Mouse (Mus musculus) lung, postnatal 36 days (tissue): ENCODE measurements around the gene Ism1.

ENCODE experiments used
- DNase-seq: peaks from one replicate; pipeline ENCODE4 v3.0.0; 2022; ENCODE audit warnings: mixed read lengths

Gene Ism1

DNA sequence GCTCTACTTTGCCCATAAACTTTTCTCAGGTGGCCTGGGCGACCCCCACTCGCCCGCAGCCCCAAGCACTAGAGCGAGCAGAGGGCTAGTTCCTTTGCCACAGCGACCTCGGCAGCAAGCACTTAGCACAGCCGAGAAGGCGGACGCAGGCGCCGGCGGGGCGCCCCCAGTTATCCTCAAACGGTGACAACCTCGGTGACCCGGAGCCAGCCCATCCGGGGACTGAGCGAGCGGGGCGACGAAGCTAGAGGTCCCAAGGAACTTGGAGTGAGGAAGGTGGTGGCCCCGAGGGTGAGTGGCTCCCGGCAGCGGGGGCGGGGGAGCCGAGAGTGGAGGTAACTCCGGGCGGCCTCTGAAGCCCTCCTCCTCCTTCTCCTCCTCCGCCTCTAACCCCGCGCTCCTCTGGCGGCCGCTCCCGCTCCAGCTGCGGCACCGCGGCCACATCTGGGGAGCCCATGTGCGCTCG is at the start of gene Ism1:
Ism1 (plus strand) TSS at position 370 of the 466 bp plus-strand sequence.
- DNase-seq: peak; percentile 15

DNA sequence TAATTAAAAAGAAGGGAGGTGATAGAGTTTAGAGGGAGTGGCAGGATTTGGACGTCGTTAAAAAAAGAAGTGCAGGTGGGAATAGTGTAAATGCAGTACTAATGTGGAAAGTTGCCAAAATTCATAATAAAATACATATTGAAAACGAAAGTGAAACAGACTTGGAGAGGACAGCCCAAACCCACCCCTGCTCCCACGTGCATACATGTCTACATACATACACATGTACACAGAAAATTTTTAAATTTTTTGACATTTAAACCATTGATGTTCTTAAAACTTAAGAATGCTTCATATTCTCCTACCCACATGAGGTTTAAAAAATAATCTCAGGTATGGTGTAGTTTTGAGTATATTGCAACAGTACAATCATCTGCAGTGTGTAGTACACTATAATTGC is 49.2 kb upstream of the Ism1 start:
- no peak for DNase-seq

DNA sequence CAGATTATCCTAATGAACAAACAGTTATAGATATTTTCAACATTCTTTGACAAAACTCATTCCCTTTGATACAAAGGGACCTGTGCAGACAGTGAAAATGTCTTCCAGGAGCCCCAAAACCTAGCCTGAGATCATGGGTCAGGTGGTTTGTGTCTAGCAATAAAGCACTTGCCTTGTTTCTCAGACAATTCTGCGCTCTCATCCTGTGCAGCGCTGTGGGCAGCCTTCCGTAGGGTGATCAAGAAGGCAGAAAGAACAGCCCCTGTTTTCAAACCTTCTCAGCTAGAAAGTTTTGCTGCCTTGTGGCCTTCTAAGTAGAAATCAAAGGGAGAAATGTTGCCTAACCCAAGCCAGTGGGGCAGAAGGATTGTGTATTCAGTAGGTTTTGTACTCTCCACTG is 48.3 kb upstream of the Ism1 start:
- DNase-seq: no peak

DNA sequence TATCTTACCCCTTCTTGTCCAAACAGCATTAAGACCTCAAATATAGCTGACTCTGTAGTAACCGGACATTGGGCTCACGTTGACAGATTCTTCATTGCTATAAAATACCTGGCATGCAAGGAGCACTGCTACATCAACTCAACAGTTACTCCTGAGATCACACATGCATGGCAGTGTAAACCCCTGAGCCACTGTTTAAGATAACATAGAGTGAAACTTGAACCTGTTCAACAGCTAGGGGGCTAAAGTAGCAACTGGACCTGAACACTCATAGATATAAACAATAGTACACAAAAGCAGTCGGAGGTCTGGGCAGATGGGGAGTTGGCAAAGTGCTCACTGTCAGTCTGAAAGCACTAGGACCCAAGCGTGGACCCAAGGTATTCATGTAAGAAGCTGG is 43.5 kb upstream of the Ism1 start:
- no peak for DNase-seq

DNA sequence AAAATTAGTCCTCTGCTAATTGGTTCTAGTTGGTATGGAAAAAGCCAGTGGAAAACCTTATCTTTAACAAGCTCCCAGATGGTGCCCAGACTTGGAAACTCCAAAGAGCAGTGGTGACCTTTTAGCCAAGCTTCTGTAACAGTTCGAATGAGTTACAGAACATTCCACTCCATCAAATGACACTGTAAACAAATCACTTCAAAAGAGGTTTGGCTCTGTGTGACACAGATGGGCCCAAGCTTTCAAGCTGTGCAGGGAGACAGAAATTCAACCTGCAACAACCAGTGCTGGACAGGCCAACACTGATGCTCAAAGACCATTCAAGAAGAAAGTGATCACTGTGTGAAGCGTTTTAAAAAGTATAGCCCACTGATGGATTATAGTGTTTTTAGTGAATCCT is 40.1 kb upstream of the Ism1 start:
- peak; percentile 30 for DNase-seq

DNA sequence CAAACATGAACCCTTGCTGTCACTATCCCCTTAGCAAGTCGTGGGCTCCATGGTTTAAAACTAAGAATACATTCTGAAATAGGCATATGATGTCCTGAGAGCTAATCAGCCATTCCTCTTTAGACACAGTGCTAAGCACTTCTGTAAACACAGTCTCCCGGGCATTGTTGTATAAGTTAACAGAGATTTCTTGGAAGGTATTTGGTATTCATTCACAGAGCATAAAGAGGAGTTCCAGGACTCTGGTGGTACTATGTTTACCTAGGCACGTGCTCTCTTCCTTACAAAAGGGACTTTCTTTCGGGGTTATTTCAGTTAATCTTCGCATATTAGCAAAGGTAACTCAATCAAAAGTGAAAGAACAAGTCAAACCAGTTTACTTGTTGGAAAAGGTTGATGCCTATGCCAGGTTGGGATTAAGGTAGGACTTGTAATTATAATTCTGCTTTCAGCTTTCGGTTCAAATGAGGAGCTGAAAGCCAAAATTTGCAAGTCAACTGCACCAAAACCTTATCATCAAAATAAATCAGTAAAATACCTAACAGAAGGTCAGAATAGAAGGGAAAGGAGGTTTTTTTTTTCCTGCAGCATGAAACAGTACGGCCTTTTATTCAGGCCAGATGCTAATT is 36.1 kb upstream of the Ism1 start:
- DNase-seq: no peak

DNA sequence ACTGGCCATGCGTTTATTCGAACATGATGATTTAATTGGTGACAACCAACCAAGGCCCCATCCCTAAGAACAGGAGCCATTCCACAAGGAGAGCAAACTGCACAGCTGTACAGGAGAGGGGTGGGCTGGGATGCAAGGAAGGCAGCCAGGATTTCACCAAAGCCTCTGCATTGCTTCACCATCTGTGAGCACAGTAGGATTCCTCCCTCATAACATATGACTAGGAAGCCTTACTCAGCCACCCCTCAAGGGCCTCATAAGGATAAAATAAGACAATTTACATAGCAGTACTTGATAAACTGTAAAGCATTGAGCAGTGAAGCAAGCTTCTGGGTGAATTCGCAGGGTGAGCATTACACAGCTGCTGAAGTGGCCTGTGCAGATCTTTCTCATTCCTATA is 28.5 kb upstream of the Ism1 start:
- no peak for DNase-seq

DNA sequence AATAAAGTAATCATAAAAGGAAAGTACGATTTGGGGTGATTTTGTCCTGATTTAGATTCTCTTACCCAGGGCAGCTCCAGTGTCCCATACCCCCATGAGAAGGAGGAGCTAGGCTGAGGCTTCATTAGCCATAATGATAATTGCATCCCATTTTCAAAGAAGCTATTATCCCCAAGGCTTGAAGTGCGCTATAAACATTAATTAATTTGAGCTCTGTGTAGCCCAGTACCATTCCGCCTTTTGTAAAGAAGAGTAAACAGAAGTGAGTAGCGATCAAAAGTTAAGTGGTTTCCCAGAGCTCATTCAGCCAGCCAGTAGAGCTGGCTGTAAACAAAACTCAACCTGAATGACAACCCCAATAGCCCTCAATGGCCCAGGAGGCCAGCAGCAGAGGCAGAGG is 21.2 kb upstream of the Ism1 start:
- peak; percentile 11 for DNase-seq

DNA sequence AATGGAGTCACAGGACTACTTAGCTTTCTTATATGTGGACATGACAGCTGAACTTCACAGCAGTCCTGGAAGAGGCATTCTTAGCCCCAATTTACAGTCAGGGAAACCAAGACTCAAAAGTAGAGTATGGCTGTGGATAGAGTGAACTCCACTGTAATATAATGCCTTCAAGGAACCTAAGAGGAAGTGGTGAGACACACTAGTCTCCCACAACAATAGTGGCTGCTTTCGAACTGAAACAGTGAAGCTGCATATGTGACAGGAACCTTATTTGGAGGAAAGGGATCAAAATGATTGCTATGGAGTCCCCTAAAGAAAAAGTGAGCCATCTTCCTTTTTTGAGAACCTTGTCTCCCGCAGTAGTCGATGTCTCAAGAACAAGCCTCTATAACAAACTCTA is 6.1 kb upstream of the Ism1 start:
- no peak for DNase-seq

DNA sequence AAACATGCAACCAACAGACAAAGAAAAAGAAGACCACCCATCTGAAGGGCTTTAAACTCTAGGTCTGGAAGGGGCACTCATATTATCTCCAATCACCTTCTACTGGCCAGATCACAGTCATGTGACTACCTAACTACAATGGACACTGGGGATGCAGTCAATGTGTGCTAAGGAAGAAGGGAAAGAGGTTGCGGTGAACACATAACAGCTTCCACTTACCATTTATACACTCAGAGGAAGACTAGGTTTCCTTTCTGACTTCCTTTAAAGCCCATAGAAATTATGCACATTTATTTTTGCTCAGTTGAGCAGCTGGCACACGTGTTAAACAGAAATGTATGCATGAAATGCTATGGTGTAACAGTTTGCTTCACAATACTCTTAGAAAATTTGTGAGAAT is 5.6 kb upstream of the Ism1 start:
- DNase-seq: no peak

DNA sequence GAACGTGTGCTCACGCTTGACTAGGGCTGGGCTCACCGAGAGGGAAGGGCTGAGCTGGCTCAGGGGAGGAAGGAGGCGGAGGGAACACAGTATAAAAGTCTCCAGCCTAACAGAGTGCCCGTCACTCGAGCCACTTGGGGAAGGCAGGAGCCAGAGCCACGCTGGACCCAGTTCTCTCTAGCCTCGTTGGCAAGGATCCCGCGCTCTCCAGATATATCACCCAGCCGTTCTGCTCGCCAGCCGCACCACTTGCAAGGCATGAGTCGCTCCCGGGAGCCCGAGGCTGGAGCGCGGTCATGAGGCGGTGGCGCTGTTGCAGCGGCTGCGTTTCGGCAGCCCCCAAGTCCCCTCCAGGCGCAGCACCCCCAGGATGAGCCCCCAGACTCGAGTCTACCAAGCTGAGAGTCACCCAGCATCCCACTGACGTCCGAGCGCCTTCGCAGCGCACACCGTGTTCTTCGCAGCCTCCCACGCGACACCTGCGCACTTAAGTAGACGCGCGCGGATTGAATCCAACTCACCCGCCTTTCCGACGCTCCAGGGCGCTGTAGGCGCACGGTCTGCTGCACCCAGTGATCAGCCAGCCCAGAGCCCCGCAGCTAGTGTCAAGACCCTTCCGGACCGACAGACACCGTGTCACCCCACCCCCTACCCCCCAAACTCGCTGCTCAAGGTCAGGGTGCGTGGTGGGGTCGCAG is 764 bp upstream of the Ism1 start:
- peak; percentile 83 for DNase-seq

DNA sequence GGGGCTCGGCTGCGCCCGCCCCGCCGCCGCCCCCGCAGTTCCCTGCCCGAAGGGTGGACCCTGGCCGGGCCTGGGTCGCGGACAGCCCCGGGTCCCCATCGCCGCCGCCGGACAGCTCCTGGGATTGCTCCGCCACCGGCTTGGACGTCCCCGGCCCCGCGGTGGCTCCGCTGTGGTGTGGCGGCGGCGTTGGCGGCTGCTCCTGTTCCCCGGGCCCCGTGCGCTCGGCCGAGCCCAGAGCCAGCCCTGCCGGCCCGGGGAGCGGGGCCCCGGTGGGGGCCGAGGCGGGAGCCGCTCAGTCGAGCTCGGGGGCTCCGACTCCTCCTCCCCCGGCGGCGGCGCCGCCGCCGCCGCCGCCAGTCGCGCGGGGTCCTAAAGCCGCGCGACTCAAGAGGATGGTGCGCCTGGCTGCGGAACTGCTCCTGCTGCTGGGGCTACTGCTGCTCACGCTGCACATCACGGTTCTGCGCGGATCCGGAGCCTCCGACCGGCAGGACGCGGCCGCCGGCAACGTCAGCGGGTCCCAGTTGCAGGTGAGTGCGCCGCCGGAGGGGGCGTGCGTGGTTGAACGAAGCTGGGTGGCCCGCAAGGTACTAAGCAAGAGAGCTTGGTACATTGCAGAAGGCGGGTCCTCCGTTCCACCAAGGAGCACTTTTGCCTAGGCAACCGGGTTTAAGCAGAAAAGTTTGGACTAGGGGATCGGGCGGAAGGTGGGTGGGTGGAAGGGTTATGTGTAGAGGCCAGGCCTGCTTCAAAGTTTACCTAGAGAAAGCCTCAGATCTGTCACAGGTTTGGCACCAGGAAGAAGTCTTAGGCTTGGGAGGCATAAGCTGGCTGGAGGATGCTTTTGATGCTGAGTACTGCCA is 530 bp downstream of the Ism1 start:
- DNase-seq: peak; percentile 35

DNA sequence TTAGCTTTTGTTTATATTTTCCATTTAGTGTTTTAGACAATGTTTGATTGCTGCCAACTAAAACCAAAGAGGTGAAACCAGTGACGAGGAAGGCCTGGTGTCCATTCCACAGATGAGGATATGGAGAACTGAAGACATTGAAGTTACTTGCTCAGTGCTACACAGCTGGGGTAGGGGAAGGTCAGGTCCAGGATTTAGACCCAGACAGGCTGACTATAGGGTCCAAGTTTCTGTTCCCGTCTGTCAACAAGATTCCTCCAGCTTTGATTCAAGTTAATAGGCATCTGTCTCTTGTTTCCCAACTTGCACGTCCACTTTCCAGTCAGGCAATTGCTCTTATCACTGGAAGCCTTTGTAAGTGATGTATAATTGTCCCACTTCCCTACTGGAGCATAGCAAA is 4.6 kb downstream of the Ism1 start:
- DNase-seq: no peak

DNA sequence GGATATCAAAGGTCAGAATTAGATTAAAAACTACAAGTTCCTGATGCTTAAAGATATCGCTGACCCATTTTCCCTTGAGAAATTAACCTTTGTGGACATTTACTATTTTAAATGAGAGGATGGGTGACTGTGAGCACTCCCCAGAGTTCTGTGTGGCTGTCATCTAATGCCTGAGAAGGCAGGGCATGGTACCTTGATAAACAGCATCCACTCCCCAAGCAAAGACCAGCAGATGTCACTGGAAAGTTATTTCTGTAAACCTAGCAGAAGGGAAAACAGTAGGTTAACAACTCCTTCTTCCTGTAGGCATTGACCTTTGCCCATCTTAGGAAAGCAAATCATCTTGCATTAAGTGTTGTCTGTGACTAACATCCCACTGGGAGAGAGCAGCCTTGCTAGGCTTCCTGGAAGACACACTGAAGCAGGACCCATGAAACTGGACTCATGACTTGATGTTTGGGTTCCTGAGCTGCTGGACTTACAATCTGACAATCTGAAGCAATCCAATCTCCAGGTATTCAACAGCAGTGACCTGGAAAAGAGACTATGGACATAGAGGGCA is 11.5 kb downstream of the Ism1 start:
- DNase-seq: no peak

DNA sequence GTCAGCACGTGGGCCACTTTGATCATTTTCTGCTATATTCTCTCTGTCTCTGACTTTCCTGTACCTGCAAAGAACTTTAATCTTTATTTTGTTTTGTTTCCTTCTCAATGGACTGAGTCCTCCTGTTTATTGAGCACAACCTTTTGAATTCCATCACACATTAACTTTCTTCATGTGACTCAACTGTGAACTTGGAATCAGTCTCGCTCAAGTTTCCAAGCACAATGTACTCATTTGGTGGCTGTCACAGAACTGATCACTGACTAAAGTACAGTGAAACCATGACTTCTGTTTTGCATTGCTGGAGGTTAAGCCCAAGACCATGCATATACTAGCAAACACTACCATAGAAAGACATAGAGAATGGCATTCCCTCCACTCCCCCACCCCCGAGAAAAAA is 15.5 kb downstream of the Ism1 start:
- no peak for DNase-seq

DNA sequence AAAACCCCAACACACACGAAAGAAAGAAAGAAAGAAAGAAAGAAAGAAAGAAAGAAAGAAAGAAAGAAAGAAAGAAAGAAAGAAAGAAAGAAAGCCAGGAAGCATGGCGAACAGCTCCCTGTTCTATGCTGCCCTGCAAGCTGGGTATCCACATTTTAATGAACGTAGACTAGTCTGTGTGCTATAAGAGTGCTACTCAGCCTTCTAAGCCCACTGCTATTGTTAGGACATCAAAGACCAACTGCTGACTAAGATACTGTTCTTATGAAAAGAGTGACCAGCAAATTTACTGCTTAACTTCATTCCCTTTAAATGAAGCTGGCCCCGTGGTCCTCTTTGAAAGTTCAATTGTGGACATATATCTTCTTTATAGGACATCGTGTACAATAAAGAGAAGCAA is 16.7 kb downstream of the Ism1 start:
- DNase-seq: no peak

DNA sequence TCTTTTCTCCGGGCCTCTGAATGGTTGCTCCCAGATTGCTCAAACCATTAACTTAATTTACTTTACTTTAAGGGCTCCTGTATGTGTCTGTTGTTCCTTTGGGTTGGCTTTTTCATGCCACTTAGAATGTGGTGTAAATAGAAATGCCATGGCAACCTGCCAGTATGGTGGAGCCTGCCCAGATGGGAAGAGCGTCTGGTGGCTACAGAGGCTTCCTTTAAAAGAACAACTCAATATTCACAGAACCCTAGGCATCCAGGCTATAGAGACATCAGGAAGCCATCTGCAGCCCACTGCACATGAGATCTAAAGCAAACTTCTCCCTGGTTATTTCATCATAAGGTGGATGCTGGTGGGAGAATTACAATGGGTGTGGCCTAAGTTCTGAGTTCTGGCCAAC is 18.6 kb downstream of the Ism1 start:
- DNase-seq: no peak

DNA sequence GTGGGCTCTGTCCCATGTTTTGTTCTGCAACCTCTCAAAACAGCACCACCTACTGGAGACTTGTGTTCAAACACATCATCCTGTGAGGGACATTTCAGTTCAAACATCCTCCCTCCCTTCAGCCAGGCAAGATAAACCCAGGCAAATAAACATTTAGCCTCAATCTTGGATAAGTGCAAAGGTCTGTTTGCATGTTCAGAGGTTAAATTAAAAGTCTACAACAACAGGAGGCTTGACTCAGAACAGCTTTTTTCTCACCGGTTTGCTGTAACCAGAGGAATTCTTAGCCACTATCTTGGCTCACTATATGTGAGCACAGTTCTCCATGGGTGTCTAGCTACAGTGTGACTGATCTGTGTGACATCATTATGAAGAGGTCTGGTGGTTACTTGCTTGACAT is 22.6 kb downstream of the Ism1 start:
- no peak for DNase-seq

DNA sequence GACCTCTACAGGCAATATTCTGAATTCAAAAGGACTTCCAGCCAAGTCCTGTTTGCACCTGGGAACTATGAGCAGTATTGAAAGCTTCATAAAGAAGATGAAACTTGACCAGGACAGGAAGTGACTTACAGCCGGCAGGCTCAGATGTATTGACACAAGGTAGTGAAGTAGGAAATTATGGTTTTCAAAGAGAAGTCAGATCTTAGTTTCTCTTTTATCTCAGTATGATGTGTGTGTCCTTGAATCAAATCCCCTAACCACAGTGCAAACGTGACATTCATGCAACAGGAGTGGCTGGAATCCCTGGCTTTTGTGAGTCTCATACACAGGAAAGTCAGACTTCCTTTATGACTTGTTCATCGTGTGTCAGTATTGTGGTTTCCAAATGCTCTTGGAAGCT is 27.0 kb downstream of the Ism1 start:
- no peak for DNase-seq

DNA sequence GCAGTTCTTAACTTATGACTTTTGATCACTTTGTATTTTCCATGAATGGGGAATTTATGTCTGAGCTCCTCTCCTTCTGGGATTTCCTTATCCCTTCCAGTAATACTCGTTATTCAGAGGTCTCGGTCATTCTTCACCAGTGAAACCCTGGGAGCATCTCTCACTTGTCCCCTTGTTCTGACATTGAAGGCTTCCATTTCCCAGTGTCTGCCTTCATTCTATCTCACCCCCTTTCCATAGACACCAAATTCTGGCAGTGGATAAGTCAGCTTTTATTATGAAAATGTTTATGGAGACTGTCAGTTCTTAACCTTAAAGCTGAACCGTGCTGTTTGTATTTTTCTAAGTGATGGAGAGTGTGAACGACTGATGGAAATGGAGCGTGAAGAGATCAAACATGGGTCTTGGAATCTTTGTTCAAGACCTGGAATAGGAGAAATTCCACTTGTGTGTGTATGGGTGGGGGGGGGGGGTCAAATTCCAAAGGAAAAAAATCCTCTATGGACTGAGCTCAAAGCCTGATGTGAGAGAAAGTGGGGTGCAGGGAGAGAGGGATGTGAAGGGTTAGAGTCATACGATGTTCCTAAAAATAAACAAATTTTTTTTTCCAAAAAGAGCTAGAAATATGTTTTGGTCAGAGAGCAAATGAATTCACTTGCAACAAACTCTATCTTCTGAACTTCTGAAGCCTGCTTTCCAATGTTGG is 30.4 kb downstream of the Ism1 start:
- DNase-seq: peak; percentile 10

DNA sequence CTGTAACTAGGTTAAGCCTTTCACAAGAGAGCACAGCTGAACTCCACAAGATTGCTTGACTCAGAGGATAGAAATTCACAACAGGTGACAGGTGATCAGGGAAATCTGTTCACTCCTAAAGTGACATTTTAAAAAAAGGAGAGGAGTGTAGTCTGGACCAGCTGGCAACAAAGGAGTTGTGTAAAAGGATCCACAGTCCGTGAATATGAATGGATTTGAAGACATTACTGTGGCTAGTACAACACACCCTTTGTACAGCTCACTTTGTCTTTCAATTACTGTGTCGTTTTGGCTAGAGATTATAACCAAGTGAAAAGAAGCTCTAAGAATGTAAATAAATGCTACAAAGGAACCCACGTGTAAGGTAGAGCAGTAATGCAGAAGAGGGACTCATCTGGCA is 33.7 kb downstream of the Ism1 start:
- DNase-seq: no peak

DNA sequence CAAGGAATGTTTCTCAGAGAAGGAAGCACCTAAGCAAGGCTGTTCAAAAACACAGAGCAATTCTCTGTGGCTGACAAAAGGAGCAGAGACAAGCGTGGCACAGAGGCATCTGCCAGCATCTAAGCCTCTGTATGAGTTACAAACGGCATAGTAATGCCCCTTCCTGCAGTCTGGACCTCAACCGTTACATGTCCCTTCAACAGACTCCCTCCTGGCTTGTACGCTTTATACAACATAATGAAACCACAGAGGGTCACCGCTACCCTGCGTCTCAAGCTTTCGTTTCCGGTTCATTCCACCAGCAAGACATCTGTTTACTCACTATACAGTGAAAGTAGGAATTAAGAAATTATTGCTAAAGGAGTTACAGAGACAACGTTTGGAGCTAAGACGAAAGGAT is 34.1 kb downstream of the Ism1 start:
- no peak for DNase-seq

DNA sequence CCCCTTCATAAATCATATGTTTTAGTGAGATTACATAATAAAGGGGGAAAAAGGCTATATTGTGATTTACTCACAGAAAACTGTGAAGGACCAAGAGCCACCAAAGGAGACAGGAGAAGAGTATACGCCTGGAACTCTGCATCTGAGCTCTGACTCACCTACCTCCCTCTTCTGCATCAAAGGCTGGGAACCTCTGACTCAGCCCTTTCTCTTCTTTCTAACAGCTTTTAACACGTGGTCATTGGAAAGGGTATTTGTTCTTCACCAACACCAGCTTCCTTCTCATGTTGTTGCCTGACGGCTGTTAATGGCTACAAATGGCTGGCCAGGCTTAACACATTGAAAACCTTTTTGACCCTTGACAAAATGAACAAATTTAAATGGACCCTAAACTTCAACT is 36.2 kb downstream of the Ism1 start:
- DNase-seq: no peak
